Mouse (Mus musculus): ENCODE data around the gene Mrpl27. TPM values are rescaled to one million over a fixed set of nuclear protein-coding genes. Genes with fewer than 3 reads are reported as not detected.
"Not testable (repeated sequence)": the region's sequence is repeated elsewhere in the genome, so short reads cannot be mapped to it uniquely, and the experiment has no call there.

The Mrpl27 gene
- polyA plus RNA-seq, 1 experiment from 2014 or later: 139 TPM

- ATAC-seq: peak; percentile 56
- peak overlapping the region; percentile 98 for H3K4me3 ChIP-seq (replicated peaks)
- H3K27me3 ChIP-seq: no peaks in the 10 kb centered on the region
- peak overlapping the region; percentile 95 for H3K9ac ChIP-seq (replicated peaks)
- H3K27ac ChIP-seq: peak overlapping the region; percentile 72
- H3K4me2 ChIP-seq (replicated peaks): peak overlapping the region; percentile 92
- H3K9me3 ChIP-seq: no peaks in the 10 kb centered on the region
- H3K4me1 ChIP-seq (replicated peaks): peaks cover 16% of the 10 kb centered on the region
- peaks cover 36% of the 10 kb centered on the region for H3K36me3 ChIP-seq
- WGBS: 14% methylated on average over 26 of the region's 26 CpGs
Measured at GRCm38 (mm10) chr11:94630199-94631011, 23.2 kb upstream of the Mrpl27 start.

DNA sequence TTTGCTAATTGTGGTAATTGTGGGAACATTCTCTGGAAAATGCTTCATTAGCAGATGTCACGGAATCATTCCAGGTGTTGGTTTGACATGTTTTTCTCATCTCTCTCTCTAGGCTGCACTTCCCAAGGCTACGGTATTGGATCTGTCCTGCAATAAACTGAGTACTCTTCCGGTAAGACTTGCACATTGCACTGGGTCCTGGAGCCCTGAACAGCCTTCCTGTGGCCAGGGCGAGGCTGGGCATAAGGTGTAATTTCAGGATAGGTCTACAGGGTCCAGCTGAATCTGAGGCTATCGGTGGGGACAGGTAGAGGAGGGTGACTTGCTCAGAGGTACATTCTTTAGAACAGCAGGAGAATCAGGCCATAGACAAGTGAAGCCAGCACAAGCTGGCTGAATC, 21.6 kb upstream of the Mrpl27 start:
- ATAC-seq: no peak
- no peaks in the 10 kb centered on the region for H3K9me3 ChIP-seq
- H3K9ac ChIP-seq (replicated peaks): no peak overlapping the region
- no peak overlapping the region for H3K4me2 ChIP-seq (replicated peaks)
- H3K36me3 ChIP-seq: peaks cover 51% of the 10 kb centered on the region
- peaks cover 16% of the 10 kb centered on the region for H3K4me1 ChIP-seq (replicated peaks)
- no peak overlapping the region for H3K27ac ChIP-seq
- H3K27me3 ChIP-seq: no peaks in the 10 kb centered on the region
- over 99% methylated on average over 5 of the region's 5 CpGs for WGBS
- no peak overlapping the region for H3K4me3 ChIP-seq (replicated peaks)

- no peak overlapping the region for H3K27ac ChIP-seq
- H3K9me3 ChIP-seq: no peaks in the 10 kb centered on the region
- no peak overlapping the region for H3K4me2 ChIP-seq (replicated peaks)
- WGBS: 92% methylated on average over 8 of the region's 8 CpGs
- peaks cover 16% of the 10 kb centered on the region for H3K4me1 ChIP-seq (replicated peaks)
- no peak for ATAC-seq
- H3K4me3 ChIP-seq (replicated peaks): no peak overlapping the region
- peaks cover 62% of the 10 kb centered on the region for H3K36me3 ChIP-seq
- no peak overlapping the region for H3K9ac ChIP-seq (replicated peaks)
- no peaks in the 10 kb centered on the region for H3K27me3 ChIP-seq
Measured at GRCm38 (mm10) chr11:94632988-94633387, 20.6 kb upstream of the Mrpl27 start.

DNA sequence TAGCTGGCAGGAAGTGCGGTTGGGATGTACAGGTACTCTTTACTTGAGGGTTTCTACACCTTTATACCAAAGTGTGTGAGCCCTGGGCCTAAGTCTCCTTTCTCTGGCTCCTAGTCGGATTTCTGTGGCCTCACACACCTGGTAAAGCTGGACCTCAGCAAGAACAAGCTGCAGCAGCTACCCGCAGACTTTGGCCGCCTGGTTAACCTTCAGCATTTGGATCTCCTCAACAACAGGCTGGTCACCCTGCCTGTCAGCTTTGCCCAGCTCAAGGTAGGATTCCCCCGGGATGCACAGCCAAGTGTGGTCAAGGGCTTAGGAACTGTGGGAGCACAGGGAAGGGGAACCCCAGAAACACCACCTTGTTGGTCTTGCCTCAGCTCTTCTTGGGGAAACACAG, 19.1 kb upstream of the Mrpl27 start:
- ATAC-seq: no peak
- H3K27me3 ChIP-seq: no peaks in the 10 kb centered on the region
- H3K27ac ChIP-seq: no peak overlapping the region
- no peak overlapping the region for H3K4me2 ChIP-seq (replicated peaks)
- H3K36me3 ChIP-seq: peaks cover 76% of the 10 kb centered on the region
- 0 out of 2 replicates have a peak overlapping the region, but pooled peaks have one; percentile 23 for H3K9ac ChIP-seq (replicated peaks)
- 89% methylated on average over 5 of the region's 5 CpGs for WGBS
- H3K9me3 ChIP-seq: no peaks in the 10 kb centered on the region
- H3K4me3 ChIP-seq (replicated peaks): no peak overlapping the region
- peaks cover 16% of the 10 kb centered on the region for H3K4me1 ChIP-seq (replicated peaks)

GRCm38 (mm10) chr11:94644461-94645219, 8.9 kb upstream of the Mrpl27 start:
- no peak overlapping the region for H3K27ac ChIP-seq
- WGBS: 90% methylated on average over 8 of the region's 8 CpGs
- no peak overlapping the region for H3K4me2 ChIP-seq (replicated peaks)
- H3K36me3 ChIP-seq: peaks cover 88% of the 10 kb centered on the region
- H3K9me3 ChIP-seq: no peaks in the 10 kb centered on the region
- H3K9ac ChIP-seq (replicated peaks): no peak overlapping the region
- no peaks in the 10 kb centered on the region for H3K4me1 ChIP-seq (replicated peaks)
- H3K27me3 ChIP-seq: no peaks in the 10 kb centered on the region
- no peak for ATAC-seq
- H3K4me3 ChIP-seq (replicated peaks): no peak overlapping the region

- no peak for ATAC-seq
- Histone ChIP-seq H3K9me3 (no peaks in the 10 kb centered on the region), H3K27ac (no peak overlapping the region), H3K4me3 (replicated peaks) (no peak overlapping the region), H3K36me3 (peaks cover 82% of the 10 kb centered on the region), H3K4me2 (replicated peaks) (no peak overlapping the region), H3K4me1 (replicated peaks) (no peaks in the 10 kb centered on the region), H3K9ac (replicated peaks) (no peak overlapping the region), H3K27me3 (no peaks in the 10 kb centered on the region)
- 95% methylated on average over 4 of the region's 4 CpGs for WGBS
Measured at GRCm38 (mm10) chr11:94646457-94646856, 7.1 kb upstream of the Mrpl27 start.

DNA sequence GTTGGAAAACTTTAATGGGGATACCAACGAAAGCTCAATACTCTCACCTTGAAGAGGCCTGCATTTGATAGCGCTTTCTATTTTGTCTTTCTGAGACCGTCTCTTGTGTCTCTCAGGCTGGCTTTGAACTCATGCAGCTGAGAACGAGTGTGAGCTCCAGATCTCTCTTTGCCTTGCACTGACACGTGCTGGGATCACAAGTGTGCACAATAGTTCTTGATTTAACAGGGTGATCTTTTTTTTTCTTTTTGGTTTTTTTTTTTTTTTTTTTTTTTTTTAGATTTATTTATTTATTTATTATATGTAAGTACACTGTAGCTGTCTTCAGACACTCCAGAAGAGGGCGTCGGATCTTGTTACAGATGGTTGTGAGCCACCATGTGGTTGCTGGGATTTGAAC, 2.3 kb upstream of the Mrpl27 start:
- H3K27me3 ChIP-seq; ATAC-seq; H3K4me2 ChIP-seq (replicated peaks); H3K4me3 ChIP-seq (replicated peaks); H3K9ac ChIP-seq (replicated peaks); H3K9me3 ChIP-seq; H3K27ac ChIP-seq: not testable (repeated sequence)
- WGBS: 95% methylated on average over 5 of the region's 7 CpGs
- peaks cover 35% of the 10 kb centered on the region for H3K36me3 ChIP-seq
- H3K4me1 ChIP-seq (replicated peaks): peaks cover 19% of the 10 kb centered on the region

- Histone ChIP-seq H3K27ac (no peak overlapping the region), H3K27me3 (no peaks in the 10 kb centered on the region), H3K9ac (replicated peaks) (0 out of 2 replicates have a peak overlapping the region, but pooled peaks have one; percentile 71), H3K36me3 (peaks cover 31% of the 10 kb centered on the region), H3K9me3 (no peaks in the 10 kb centered on the region), H3K4me1 (replicated peaks) (peaks cover 19% of the 10 kb centered on the region), H3K4me2 (replicated peaks) (peak overlapping the region; percentile 74), H3K4me3 (replicated peaks) (peak overlapping the region; percentile 64)
- WGBS: 51% methylated on average over 8 of the region's 8 CpGs
- ATAC-seq: no peak
Measured at GRCm38 (mm10) chr11:94652973-94653372, 594 bp upstream of the Mrpl27 start.

DNA sequence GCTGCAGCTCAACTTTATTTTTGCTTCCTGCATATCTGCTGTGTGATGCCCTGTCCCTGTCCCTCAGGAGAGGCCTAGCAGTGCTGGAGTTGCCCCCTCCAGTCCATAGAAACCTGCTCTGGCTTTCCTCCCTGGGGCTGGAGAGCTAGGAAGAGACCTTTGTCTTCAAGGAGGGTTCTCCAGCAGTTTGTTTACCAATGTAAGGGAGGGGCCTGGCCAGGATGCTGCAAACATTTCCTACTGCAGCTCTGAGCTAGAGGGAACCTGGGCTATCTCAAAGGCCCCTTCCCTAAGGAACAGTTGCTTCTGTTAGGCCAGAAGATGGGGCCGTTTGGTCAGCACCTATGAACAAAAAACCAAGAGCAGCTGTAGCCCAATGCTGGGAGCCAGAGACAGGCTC, 7.8 kb downstream of the Mrpl27 start:
- no peak for ATAC-seq
- no peak overlapping the region for H3K4me3 ChIP-seq (replicated peaks)
- peaks cover 92% of the 10 kb centered on the region for H3K36me3 ChIP-seq
- no peaks in the 10 kb centered on the region for H3K27me3 ChIP-seq
- no peaks in the 10 kb centered on the region for H3K4me1 ChIP-seq (replicated peaks)
- H3K9ac ChIP-seq (replicated peaks): no peak overlapping the region
- H3K4me2 ChIP-seq (replicated peaks): no peak overlapping the region
- 56% methylated on average over 1 of the region's 1 CpGs for WGBS
- H3K9me3 ChIP-seq: no peaks in the 10 kb centered on the region
- no peak overlapping the region for H3K27ac ChIP-seq

DNA sequence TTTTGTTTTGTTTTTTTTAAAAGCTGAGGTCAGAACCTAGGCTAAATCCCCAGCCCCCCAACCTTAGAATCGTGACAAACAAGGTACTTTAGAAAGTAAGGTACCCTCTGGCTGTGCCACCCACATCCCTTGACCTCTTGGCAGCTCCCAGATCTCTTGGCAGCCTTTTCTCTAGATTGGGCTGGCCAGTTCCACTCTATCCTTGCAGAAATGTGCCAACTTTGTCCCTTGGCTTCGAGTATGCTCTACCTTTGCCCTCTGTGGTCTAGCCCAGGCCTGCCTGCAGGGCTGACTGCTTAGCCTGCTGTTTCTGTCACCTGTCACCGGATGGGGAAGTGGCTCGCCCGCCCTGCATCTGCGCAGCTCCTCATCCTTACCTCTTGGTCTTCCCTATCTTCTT, 11.7 kb downstream of the Mrpl27 start:
- no peak overlapping the region for H3K9ac ChIP-seq (replicated peaks)
- 96% methylated on average over 6 of the region's 6 CpGs for WGBS

DNA sequence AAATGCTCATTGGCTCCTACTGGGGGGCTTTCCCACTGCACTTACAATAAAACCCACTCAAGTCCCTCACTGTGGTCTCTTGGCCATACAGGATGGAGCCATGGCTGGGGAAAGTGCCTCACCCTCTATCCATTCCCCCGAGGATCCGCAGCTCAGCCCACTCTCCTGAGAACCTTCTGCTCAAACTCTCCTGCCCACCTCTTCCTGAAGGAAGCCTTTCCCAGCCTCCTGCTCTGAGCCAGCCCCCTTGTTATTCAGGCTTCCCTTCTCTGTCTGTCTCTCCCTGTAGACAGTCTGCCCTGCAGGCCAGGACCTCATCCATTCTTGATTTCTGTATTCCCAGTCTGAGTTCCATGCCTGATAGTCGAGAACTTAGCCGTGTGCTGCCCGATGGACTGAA, 21.4 kb downstream of the Mrpl27 start:
- H3K9ac ChIP-seq (replicated peaks): peak overlapping the region; percentile 16; the same call in 1 of the 2 replicates
- WGBS: 91% methylated on average over 5 of the region's 5 CpGs
- H3K4me3 ChIP-seq (replicated peaks): no peak overlapping the region
- ATAC-seq: no peak
- no peak overlapping the region for H3K27ac ChIP-seq
- H3K9me3 ChIP-seq: no peaks in the 10 kb centered on the region
- no peak overlapping the region for H3K4me2 ChIP-seq (replicated peaks)
- no peaks in the 10 kb centered on the region for H3K27me3 ChIP-seq
- peaks cover 31% of the 10 kb centered on the region for H3K4me1 ChIP-seq (replicated peaks)
- peaks cover 7% of the 10 kb centered on the region for H3K36me3 ChIP-seq

More for the DNA sequence above, 11.7 kb downstream of the Mrpl27 start:
- Histone ChIP-seq H3K9me3 (no peaks in the 10 kb centered on the region), H3K27me3 (no peaks in the 10 kb centered on the region), H3K27ac (no peak overlapping the region), H3K36me3 (peaks cover 96% of the 10 kb centered on the region), H3K4me2 (replicated peaks) (no peak overlapping the region), H3K4me3 (replicated peaks) (no peak overlapping the region), H3K4me1 (replicated peaks) (no peaks in the 10 kb centered on the region)
- no peak for ATAC-seq

- WGBS: 82% methylated on average over 5 of the region's 5 CpGs
- H3K27ac ChIP-seq: no peak overlapping the region
- ATAC-seq: no peak
- H3K36me3 ChIP-seq: peaks cover 3% of the 10 kb centered on the region
- H3K4me2 ChIP-seq (replicated peaks): no peak overlapping the region
- no peaks in the 10 kb centered on the region for H3K9me3 ChIP-seq
- H3K4me3 ChIP-seq (replicated peaks): peak overlapping the region; percentile 79; the same call in 1 of the 2 replicates
- peaks cover 31% of the 10 kb centered on the region for H3K4me1 ChIP-seq (replicated peaks)
- H3K27me3 ChIP-seq: no peaks in the 10 kb centered on the region
- H3K9ac ChIP-seq (replicated peaks): peak overlapping the region; percentile 16; the same call in 1 of the 2 replicates
Measured at GRCm38 (mm10) chr11:94675446-94675845, 21.9 kb downstream of the Mrpl27 start.

Measured in midbrain, embryonic 13.5 days (tissue).